Mouse (Mus musculus) testis, postnatal 14 days (tissue): ENCODE data around the gene Samd10.
A peak's percentile ranks its signal among the peaks of the same experiment; 100 is the strongest.

Source experiments
- DNase-seq: peaks from one replicate; pipeline ENCODE4 v3.0.0; 2021; ENCODE audit warnings: low spot score

Samd10 gene

GRCm38 (mm10) chr2:181592231-181593041 is 6.6 kb downstream of the Samd10 start, which contains the start of gene Zfp512b:
Zfp512b (minus strand) TSS chr2:181592803.
- DNase-seq, result peak; percentile 79

GRCm38 (mm10) chr2:181591528-181592085 is 7.4 kb downstream of the Samd10 start, which contains the start of gene Prpf6:
Prpf6 (plus strand) TSS chr2:181591868.
- DNase-seq, result no peak

DNA sequence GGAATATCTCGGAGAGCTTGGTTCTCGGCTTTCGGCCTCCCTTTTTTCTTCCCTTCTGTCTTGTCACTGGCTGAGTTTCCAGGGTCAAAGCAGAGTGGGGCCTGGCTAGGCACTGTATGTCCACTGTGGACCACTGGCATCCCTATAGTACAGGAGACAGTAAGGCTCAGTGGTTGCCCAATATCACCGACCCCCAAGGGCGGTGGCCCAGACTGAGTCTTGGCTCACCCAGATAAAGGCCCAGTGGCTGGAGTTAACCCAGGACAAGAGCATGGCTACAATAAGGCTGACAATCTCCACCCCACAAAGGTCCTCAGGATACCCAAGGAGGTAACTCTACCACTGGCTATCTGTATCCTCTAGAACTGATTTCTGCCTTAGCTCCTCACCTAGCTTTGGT is 8.5 kb downstream of the Samd10 start:
- DNase-seq, result no peak

DNA sequence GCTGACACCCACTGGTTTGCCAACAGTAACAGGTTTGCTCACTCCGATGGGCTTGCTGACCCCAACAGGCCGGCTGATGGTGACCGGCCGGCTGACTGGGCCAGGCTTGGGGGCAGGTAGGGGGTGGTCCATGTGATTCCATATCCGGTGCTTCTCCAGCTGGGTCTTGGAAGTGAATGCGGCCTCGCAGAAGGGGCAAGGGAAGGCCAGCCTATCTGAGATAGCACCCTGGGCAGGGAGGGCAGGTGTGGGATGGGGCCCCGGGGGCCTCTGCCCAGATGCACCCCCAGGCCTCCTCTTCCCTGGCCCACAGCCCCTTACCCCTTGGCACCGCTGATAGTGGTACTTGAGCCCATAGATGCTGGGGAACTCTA is 9.3 kb downstream of the Samd10 start:
- no peak for DNase-seq

DNA sequence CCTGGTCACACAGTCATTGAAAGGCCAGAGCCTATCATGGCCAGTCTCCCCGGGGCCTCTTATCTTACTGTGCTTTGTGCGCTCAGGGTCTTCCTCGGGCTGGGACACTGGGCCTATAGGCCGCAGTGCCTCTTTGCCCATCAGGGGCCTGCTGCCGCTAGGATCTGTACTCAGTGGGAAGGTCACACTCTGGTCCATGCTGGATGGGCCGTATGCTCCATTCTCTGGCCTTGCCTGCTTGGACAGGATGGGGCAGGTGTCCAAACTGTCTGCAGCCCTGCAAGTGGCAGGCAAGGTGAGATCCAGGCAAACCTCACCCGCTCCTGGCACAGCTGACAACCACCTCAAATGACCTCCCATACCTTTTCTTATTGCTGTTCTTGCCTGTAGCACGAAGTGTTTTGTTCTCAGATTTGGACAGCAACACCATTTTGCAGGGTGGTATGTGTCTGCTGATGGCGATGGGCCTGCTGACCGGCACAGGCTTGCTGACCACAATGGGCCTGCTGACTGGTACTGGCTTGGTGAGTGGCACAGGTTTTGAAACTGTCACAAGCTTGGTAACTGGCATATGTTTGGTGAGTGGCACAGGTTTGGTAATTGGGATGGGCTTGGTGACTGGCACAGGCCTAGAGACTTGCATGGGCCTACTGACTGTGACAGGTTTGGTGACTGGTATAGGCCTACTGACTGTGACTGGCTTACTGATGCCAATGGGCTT is 9.8 kb downstream of the Samd10 start:
- no peak for DNase-seq

DNA sequence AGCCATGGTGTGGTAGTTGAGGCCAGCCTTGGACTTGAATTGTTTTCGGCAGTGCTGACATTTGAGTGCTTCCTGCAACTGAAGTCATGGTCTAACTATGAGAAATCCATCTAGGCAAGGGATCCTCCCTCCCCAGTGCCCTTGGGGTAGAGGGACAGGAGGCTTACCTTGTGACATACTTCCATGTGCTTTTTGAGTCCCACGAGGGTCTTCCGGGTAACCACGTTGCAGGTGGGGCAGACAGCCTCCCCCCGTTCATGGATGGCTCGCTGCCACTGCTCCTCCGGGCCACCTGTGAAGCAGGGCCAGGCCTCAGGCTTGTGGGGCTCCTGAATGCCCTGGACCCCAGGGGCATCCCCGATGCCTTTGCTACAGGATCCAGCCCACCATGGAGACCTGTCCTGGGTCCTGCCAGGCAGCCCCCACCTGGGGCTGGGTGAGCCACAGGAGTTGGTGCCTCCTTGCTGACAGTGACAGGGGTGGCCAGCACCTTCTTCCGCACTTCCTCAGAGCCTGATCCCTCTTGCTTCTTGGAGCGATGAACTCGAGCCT is 10.7 kb downstream of the Samd10 start:
- no peak for DNase-seq

- DNase-seq, result no peak
These were observed 11.2 kb downstream of the Samd10 start for GRCm38 (mm10) chr2:181587796-181588195.

DNA sequence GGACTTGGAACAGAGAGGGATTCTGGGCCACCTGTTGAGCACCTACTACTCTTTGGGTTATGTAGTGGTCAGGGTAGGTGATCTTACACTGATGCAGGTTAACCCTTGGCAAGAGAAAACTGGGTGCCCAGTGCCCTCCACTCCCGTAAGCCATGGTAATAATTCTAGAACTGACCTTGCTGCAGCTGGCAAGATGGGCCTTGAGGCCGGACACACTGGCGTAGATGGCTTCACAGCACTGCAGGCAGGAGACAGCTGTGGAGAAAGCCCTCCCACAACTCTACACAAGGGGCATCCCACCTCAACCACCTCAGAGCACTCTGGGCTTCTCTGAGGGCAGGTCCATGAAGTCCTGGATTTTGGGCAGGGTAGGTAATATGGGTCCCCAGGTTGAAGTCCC is 12.9 kb downstream of the Samd10 start:
- no peak for DNase-seq

GRCm38 (mm10) chr2:181585506-181585905 is 13.5 kb downstream of the Samd10 start:
- no peak for DNase-seq

GRCm38 (mm10) chr2:181584411-181584942 is 14.5 kb downstream of the Samd10 start, which contains the start of gene Uckl1:
Uckl1 (minus strand) TSS chr2:181584892.
- no peak for DNase-seq

- DNase-seq, result no peak
These were observed 15.4 kb downstream of the Samd10 start for GRCm38 (mm10) chr2:181583460-181584257.

GRCm38 (mm10) chr2:181582939-181583338 is 16.1 kb downstream of the Samd10 start:
- DNase-seq, result no peak

DNA sequence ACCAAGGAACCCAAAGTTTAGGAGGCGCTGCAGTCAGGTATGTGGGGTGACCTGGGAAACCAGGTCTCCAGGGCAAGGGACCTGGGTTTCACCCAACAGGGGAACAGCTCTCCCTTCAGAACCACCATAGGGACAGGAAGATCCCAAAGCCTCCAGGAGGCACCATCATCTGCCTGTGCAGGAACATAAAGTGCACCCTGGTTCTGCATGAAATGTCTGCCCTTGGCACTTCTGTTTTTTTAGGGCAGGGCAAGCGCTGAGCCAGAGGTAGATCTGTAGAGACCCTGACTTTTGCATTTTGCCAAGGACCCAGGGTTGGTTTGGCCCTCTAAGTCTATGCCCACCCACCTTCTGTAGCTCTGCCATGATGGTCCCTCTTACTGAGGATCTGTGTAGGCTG is 16.7 kb downstream of the Samd10 start:
- no peak for DNase-seq

- peak; percentile 84 for DNase-seq
These were observed 17.5 kb downstream of the Samd10 start for GRCm38 (mm10) chr2:181581402-181582120.

DNA sequence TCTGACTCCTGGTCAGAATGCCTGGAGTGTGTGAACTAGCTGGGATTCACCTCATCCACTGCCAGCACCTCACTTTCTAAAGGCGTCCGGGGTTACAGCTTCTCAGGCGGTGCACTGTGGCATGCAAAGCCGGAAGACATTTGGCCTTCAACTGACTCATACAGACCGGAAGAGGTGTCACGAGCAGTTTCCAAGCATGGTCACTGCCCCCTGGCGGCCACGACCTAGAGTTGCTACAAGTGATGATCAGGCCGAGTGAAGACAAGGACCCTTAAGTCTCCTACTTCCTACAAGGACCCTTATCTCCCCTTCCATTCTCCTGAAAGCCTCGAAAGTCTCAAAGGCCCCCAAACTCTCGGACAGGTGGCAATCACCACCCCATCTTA is 18.0 kb downstream of the Samd10 start:
- DNase-seq, result peak; percentile 85

GRCm38 (mm10) chr2:181580131-181580772 is 18.8 kb downstream of the Samd10 start:
- DNase-seq, result no peak

DNA sequence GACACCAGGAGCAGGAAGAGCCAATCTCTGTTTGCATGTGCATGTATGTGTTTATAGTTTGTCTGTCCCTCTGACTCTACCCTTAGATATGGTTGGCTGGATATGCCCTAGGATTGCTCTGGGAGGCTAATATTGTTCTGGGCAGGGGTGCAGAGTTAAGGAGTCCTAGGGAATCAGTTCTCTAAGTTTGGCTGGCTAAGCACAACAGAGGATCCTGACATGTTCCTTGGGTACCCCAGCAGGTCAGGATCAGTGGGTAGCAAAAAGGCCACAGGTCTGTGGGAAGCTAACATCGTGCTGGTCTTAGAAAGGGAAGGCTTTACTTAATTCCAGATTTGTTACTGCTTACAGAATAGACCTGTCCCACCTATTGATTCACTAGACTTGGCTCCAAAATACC is 19.3 kb downstream of the Samd10 start:
- no peak for DNase-seq

DNA sequence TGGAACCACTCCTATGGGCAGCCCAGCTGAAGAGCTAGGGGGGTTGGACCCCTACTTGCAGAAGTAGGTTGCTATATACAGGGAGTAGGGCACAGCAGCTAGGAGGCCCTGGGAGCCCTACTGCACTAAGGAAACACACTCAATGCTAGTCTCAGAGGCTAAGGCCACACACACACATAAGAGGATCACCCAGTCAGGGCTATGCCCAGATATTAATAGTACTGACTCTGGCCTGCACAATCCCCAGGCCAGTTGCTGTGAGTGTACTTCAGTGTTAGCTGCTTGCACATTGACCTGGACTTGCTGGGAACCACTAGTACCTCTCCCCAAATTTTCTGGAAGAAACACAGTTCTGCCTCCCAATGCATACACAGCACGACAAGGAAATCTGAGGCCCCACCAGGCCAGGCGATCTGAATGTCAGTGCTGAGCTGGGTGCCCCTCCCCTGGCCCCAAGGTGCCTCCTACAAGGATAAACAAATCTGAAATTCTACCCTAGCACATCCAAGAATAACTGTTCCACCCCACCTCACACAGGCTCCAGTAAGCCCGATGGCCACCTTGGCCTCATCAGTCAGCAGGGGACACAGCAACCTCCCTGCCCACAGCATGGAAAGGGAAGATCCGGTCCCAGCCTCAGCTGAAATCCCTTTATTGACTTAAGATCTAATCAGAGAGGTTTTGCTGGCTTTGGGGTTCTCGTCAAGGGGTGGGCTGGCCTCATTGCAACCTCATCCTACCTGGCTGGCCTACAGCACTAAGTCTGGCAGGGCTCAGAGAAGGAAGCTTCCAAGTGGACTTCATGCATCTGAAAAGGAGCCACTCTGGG is 20.0 kb downstream of the Samd10 start:
- no peak for DNase-seq

GRCm38 (mm10) chr2:181577981-181578581 is 20.9 kb downstream of the Samd10 start:
- DNase-seq, result peak; percentile 78
